ENCODE assay signal across 1 mouse cellular context in the genomic region with DNA sequence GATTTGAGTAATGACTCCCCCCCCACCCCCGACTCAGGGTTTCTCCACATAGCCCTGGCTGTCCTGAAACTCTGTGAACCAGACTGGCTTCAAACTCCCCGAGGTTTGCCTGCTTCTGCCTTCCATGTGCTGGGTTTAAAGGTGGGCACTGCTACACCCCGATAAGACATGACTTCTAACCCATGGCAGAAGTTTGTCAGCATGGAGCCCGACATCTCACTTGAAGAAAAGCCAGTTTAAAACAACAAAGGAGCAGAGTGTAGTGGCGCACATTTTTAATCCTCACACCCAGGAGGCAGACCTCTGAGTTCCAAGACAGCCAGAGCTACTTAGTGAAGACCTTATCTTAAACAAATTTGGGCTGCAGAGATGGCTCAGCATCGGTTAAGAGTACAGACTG.
TF ChIP-seq lines count a peak whose summit lies in the region.

No protein-coding gene starts in this region.

TF ChIP-seq in CH12.LX, 34 proteins besides CTCF, POLR2A, EP300 and RAD21 (continued from another document):
- TF ChIP-seq ZC3H11A (IDR thresholded peaks at IDR 0.05; ENCODE audit: low read depth, low read length) = no peak
- TF ChIP-seq CHD2 (IDR thresholded peaks at IDR 0.05; ENCODE audit: low read length) = no peak
- TF ChIP-seq GABPA (IDR thresholded peaks at IDR 0.05; ENCODE audit: insufficient replicate concordance, low read depth, low read length) = no peak
- TF ChIP-seq ETS1 (conservative IDR thresholded peaks at IDR 0.05; ENCODE audit: low read depth, low read length) = no peak
- no peak for TF ChIP-seq MAFK (IDR thresholded peaks at IDR 0.05; ENCODE audit: insufficient replicate concordance, low read length)
- no peak for TF ChIP-seq ZMIZ1 (IDR thresholded peaks at IDR 0.05; ENCODE audit: low read depth, low read length)
- no peak for TF ChIP-seq MAZ (IDR thresholded peaks at IDR 0.05; ENCODE audit: low read depth, low read length)
- no peak for TF ChIP-seq JUN (IDR thresholded peaks at IDR 0.05; ENCODE audit: insufficient read depth, low read depth, low read length)
- TF ChIP-seq SMC3 (IDR thresholded peaks at IDR 0.05; ENCODE audit: low read depth, low read length) = no peak
TF ChIP-seq in CH12.LX: peak in this region for 0.
